Mouse (Mus musculus): ENCODE data around the gene Timm13.

- no peak for TF ChIP-seq CTCF (IDR thresholded peaks at IDR 0.05; ENCODE audit: borderline replicate concordance, insufficient read depth, low read depth, low read length)
- no peak for TF ChIP-seq POLR2A (IDR thresholded peaks at IDR 0.05; ENCODE audit: borderline replicate concordance, insufficient read depth, low read length)
These were observed 21.2 kb upstream of the Timm13 start for GRCm38 (mm10) chr10:80921923-80922322.
